Mouse (Mus musculus): Measurements from ENCODE around the gene Cxcl5. TPM values are rescaled to one million over a fixed set of nuclear protein-coding genes. Genes with fewer than 3 reads are reported as not detected.
"Not testable (repeated sequence)": the region's sequence is repeated elsewhere in the genome, so short reads cannot be mapped to it uniquely, and the experiment has no call there.

The Cxcl5 gene
- polyA plus RNA-seq, 2 experiments from 2014 or later: not detected

DNA sequence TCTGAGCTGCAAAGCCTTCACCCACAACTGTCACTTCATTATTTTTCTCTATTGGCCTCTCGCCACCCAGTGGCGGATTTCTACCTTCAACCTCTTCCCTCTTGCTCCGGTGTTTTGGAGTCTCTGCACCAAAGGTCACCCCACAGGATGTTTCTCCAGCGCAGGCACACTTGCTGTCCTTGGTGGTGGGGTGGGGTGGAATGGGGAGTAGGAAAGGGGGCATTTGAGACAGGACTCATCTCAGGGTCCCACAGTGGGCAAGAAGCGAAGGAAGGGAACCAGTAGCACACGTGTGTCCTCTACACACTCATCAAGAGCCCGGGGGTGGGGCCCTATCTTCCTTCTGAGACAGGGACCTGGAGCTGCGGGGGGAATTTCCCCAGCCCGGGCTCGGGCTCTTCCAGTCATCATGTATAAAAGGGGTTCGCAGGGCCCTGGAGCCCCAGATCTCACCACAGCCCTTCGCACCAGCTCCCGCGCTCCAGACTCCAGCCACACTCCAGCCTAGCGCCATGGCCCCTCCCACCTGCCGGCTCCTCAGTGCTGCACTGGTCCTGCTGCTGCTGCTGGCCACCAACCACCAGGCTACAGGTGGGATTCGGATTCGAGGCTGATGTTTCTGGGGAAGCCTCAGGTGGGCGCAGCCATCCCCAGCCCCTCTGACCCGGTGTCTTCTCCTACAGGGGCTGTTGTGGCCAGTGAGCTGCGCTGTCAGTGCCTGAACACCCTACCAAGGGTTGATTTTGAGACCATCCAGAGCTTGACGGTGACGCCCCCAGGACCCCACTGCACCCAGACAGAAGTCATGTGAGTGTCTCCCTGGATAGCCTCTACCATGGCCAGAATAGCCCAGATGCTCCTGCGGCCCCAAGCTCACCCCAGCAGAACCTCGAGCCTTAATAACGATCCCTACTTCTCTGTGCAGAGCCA, 26.8 kb downstream of the Cxcl5 start, which contains the start of gene Cxcl3:
TSS of gene Cxcl3 (plus strand) at position 445 of the 930 bp plus-strand sequence.
- ATAC-seq: no peak

DNA sequence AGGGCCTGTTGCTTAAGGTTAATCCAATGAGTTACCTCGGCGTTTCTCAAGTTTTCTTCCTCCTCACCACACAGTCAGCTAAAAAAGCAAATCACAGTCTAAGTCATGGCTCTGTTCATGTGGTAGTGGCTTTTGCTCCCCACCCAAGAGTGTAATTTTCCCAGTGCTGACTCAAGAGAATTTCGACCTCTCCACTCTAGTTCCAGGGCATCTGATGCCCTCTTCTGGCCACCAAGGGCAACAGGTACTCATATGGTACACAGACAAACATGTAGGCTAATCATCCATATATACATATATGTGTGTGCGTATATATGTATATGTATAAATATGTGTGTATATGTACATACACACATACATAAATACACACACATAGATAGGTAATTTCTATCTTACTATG, 29.0 kb downstream of the Cxcl5 start:
- ATAC-seq: no peak

DNA sequence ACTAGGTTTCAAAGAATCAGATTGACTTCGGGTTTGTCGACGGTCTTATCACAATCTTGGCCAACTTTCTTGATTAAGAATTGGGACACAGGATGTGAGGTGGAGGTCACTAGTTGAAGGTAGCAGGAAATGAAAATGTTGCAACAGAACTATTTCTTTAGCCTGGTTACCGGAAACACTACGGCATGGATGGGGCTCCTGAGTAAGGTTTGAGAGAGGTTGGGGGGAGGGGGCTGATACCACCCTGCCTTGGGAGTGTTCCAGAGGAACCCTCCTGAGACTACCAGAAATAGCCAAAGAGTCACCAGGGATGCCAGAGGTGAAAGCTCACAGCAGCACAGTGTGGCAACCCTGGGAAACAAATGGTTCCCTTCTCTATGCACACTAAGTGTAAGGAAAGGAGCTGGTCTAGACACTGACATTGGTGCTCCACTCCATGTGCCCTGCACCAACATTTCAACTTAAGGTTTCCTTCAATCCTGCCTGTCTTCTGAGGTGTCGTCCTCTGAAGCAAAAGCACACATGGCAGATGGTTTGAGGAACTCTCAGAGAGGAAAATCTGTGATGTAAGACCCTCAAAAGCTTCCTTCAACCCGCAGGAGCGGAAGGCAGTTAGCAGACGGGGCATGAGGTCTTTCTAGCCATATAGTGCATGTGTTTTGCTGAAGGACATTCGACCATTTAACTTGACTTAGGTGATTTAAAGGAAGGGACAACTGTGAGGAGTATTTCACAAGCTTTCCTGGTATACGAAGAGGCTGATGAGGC, 30.3 kb downstream of the Cxcl5 start:
- no peak for ATAC-seq

DNA sequence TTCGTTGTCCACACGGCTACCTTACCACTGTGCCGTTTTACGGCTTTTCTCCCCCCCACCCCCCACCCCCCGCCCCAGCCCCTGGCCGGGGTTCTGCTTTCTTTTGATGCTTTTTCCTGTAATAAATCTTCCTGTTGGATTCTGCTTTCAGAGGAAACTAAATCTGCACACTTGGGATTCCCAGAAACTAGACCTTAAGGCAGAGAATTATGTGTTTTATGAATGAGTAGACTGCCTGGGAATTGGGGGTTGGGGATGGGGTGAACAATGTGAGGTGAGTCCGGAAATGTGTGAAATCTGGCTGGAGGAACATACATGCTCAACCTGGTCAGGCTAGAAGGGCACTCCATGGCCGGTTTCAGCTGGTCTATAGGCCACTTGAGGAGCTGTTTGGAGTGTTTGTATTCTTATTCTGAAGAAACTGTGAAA, 30.9 kb downstream of the Cxcl5 start:
- no peak for ATAC-seq

DNA sequence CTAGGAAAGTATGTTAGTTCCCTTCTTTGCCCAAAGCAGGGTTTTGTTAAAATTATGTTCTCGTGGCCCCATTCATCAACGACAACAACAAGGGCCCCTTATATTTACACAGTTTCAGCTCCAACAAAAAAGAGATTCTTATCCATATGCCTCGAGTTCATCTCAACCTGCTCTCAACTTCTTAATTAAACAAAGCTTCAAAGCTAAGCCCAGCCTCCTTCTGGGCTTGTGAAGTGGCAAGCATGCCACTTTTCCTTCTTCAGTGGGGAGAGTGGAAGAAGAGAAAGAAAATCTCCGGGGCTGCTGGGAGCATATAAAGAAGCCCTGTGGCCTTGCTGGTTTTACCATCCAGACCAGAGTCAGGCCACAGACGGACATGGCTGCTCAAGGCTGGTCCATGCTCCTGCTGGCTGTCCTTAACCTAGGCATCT, 35.0 kb downstream of the Cxcl5 start, which contains the start of gene Cxcl15:
TSS of gene Cxcl15 (plus strand) at position 340 of the 431 bp plus-strand sequence.
- no peak for ATAC-seq

DNA sequence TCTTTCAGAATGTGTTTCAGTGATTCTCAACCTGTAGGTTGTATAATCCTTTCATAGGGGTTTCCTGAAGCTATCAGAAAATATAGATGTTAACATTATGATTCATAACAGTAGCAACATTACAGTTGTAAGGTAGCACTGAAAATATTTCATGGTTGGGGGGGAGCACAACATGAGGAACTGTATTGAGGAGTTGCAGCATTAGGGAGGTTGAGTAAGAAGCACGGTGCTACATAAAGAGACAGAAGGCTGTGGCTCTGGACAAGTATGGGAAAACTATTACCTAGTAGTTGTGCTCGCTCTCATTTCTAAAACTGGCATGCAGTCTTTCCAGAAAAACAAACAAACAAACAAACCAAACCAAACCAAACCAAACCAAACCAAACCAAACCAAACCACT, 36.2 kb downstream of the Cxcl5 start:
- not testable (repeated sequence) for ATAC-seq

DNA sequence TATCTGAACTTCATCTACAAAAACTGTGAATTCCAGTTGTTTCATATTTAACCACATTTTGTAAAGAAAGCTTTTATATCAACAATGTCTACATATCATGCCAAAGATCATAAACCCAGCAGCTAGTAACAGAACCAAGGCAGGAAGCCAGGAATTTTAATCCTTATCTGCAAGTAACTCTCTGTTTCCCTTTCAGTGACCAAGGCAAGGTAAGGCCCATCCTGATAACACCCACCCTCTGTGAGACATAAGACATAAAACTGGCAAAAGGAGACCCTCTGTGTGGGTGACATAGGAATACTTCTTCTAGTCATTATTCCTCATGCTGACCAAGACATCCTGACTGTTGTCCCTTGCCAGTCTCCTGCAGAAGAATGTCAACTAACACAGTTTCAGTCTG, 45.4 kb downstream of the Cxcl5 start:
- no peak for ATAC-seq

DNA sequence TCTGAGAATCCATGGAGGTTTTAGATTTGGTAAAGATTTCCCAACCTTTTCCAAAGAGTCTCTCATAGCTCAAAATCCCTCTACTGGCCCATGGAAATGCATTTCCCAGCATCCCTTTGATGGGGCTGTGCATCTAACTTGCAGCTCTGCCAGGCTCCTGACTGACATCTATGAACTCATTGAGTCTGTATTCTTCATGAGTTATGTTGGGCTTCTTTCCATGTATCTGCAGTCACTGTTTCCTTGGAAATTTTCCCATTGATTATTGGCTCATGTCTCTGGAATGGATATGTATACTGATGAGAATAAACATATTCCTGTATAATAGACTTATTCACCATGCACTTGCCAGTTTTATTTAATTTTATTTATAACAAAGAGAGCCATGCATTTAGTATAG, 46.9 kb downstream of the Cxcl5 start:
- no peak for ATAC-seq

DNA sequence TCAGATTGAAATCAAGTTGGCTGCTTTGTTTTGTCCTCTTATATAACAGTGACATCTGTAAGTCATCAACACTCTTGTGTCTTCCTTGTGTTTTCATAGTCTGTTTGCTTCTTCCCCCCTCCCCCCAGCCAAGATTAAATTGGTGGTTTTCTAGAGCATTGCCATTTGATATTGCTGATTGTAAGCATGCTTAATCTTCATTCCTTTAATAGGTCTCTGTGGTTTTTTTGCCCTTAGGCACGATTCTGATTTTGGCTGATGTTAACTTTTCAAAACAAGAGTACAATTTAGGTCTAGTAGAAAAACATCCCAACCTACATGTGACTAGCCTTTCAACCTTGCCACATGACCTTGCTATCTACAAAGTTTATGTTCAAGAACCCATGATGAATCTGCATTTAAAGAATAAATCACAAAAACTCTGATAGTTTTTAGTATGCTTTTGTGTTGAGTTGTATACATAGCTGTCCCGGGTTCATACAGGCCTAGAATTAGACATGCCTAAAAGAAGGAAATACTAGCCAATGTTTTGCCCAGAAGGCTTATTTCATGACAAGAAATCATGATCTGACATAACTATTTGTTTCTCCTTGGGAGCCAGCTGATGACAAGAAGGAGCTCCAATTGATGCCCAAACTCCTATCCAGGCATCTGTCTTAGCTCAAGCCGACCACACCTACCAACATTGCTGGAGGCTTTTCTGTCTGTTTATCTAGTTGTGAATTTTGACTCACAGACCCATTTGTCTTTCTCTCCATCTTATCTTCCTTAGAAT, 48.2 kb downstream of the Cxcl5 start:
- ATAC-seq: no peak

Other genes with a start within 250 kb of the Cxcl5 start
- under 1 TPM in 1 of 2 experiments, not detected in 1; 0.21 TPM for gene Afm, start 240.4 kb upstream of the Cxcl5 start, polyA plus RNA-seq (2017; shearing (Covaris generic))
- gene 5830473C10Rik, start 198.3 kb upstream of the Cxcl5 start, polyA plus RNA-seq (2017; shearing (Covaris generic)): not detected
- gene Rassf6, start 118.7 kb upstream of the Cxcl5 start, polyA plus RNA-seq (2017; shearing (Covaris generic)): 1 to 10 TPM in 1 of 2 experiments, under 1 TPM in 1; 0.91 to 1.1 TPM
- gene Ppbp, start 9.2 kb downstream of the Cxcl5 start, polyA plus RNA-seq (2017; shearing (Covaris generic)): not detected
- gene Pf4, start 13.1 kb downstream of the Cxcl5 start, polyA plus RNA-seq (2017; shearing (Covaris generic)): not detected
- gene Cxcl3, start 26.7 kb downstream of the Cxcl5 start, polyA plus RNA-seq (2017; shearing (Covaris generic)): not detected
- gene Cxcl15, start 35.2 kb downstream of the Cxcl5 start, polyA plus RNA-seq (2017; shearing (Covaris generic)): not detected
- gene Cxcl1, start 131.9 kb downstream of the Cxcl5 start, polyA plus RNA-seq (2017; shearing (Covaris generic)): not detected
- not detected for gene Cxcl2, start 144.5 kb downstream of the Cxcl5 start, polyA plus RNA-seq (2017; shearing (Covaris generic))
- 1 to 10 TPM in 1 of 2 experiments, under 1 TPM in 1; 0.43 to 1.9 TPM for gene Mthfd2l, start 171.8 kb downstream of the Cxcl5 start, polyA plus RNA-seq (2017; shearing (Covaris generic))

All from activated CD4-positive, CD25-positive, alpha-beta regulatory T cell, adult 4 months (primary cell).